Mouse (Mus musculus) CH12.LX (cell line): Measurements from ENCODE around the gene Maml2. TPM values are rescaled to one million over a fixed set of nuclear protein-coding genes. Genes with fewer than 3 reads are reported as not detected.

ENCODE experiments used
- DNase-seq: peaks from one replicate; pipeline ENCODE4 v3.0.0-alpha.2; 2013; ENCODE audit errors: extremely low read depth
- H3K27ac ChIP-seq: 2 replicates; pipeline ENCODE4 v1.5.1; 2012; ENCODE audit warnings: low read depth, mild to moderate bottlenecking, control low read depth, moderate library complexity; ENCODE audit not compliant: insufficient read depth
- H3K27me3 ChIP-seq: replicated peaks from 2 replicates; pipeline ENCODE3; 2012; ENCODE audit warnings: inconsistent platforms
- H3K36me3 ChIP-seq, 2 experiments: replicated peaks in 1 of 2; 2 replicates each; pipeline versions ENCODE3 to v1.6.1; 2012; ENCODE audit warnings: inconsistent platforms in 1 of 2, low read length in 1 of 2, mild to moderate bottlenecking in 1 of 2, mixed read lengths in 1 of 2, moderate library complexity in 1 of 2; ENCODE audit not compliant: control insufficient read depth in 1 of 2, insufficient read depth in 1 of 2
- H3K4me1 ChIP-seq, 2 experiments: 2 replicates each; pipeline ENCODE4 v1.6.1; 2012; ENCODE audit warnings: inconsistent platforms in 1 of 2, moderate library complexity in 1 of 2; ENCODE audit not compliant: insufficient read depth in 2 of 2, control insufficient read depth in 1 of 2
- H3K4me2 ChIP-seq: 2 replicates; pipeline ENCODE4 v1.6.1; 2012; ENCODE audit warnings: low read depth, mild to moderate bottlenecking, control low read depth; ENCODE audit not compliant: poor library complexity, insufficient read depth, severe bottlenecking
- H3K4me3 ChIP-seq, 3 experiments: fragments of 150-350 bp in 1 of 3; sonication (generic) in 1 of 3; replicated peaks in 1 of 3; 2 replicates each; pipeline versions ENCODE3 to v1.5.1; 2011 to 2012; ENCODE audit warnings: low read depth in 2 of 3, low read length in 2 of 3, mild to moderate bottlenecking in 2 of 3, moderate library complexity in 2 of 3, control low read depth in 1 of 3, improper control_type of control experiment in 1 of 3, inconsistent platforms in 1 of 3, mixed read lengths in 1 of 3; ENCODE audit not compliant: poor library complexity in 1 of 3
- H3K79me2 ChIP-seq: replicated peaks from 2 replicates; pipeline ENCODE4 v1.6.1; 2012; ENCODE audit warnings: mild to moderate bottlenecking, moderate library complexity; ENCODE audit not compliant: control insufficient read depth, poor library complexity, insufficient read depth, severe bottlenecking; ENCODE audit errors: extremely low read depth
- H3K9ac ChIP-seq: 2 replicates; pipeline ENCODE4 v1.6.1; 2012; ENCODE audit warnings: low read depth, mild to moderate bottlenecking, control low read depth, moderate library complexity; ENCODE audit not compliant: insufficient read depth
- H3K9me3 ChIP-seq: replicated peaks from 2 replicates; pipeline ENCODE3; 2012; ENCODE audit warnings: low read length, inconsistent platforms, mixed read lengths
- BHLHE40 ChIP-seq: IDR thresholded peaks from 2 replicates; pipeline ENCODE4 v1.6.1; 2011; ENCODE audit warnings: mild to moderate bottlenecking, low read depth, low read length, improper control_type of control experiment
- CHD1 ChIP-seq: IDR thresholded peaks from 2 replicates; pipeline ENCODE4 v1.6.1; 2012; ENCODE audit warnings: low read depth, low read length, improper control_type of control experiment, inconsistent platforms
- ELF1 ChIP-seq: IDR thresholded peaks from 2 replicates; pipeline ENCODE4 v1.6.1; 2014; ENCODE audit warnings: low read depth, mild to moderate bottlenecking, inconsistent platforms, low read length, improper control_type of control experiment
- EP300 ChIP-seq: IDR thresholded peaks from 2 replicates; pipeline ENCODE4 v1.6.1; 2011; ENCODE audit warnings: low read length, improper control_type of control experiment
- GABPA ChIP-seq: IDR thresholded peaks from 2 replicates; pipeline ENCODE4 v1.6.1; 2012; ENCODE audit warnings: low read depth, low read length, improper control_type of control experiment, inconsistent platforms; ENCODE audit not compliant: insufficient replicate concordance
- JUN ChIP-seq: IDR thresholded peaks from 2 replicates; pipeline ENCODE4 v1.6.1; 2011; ENCODE audit warnings: low read depth, mild to moderate bottlenecking, low read length, improper control_type of control experiment, moderate library complexity; ENCODE audit not compliant: insufficient read depth
- JUND ChIP-seq: conservative IDR thresholded peaks from 2 replicates; pipeline ENCODE4 v1.6.1; 2011; ENCODE audit warnings: low read depth, low read length, improper control_type of control experiment
- KAT2A ChIP-seq: IDR thresholded peaks from 2 replicates; pipeline ENCODE4 v1.6.1; 2012; ENCODE audit warnings: low read length, improper control_type of control experiment, inconsistent platforms; ENCODE audit not compliant: insufficient replicate concordance
- MAX ChIP-seq: IDR thresholded peaks from 2 replicates; pipeline ENCODE4 v1.6.1; 2011; ENCODE audit warnings: low read length, improper control_type of control experiment
- MAZ ChIP-seq: IDR thresholded peaks from 2 replicates; pipeline ENCODE4 v1.6.1; 2012; ENCODE audit warnings: low read depth, mild to moderate bottlenecking, inconsistent platforms, low read length, improper control_type of control experiment, moderate library complexity
- MXI1 ChIP-seq: IDR thresholded peaks from 2 replicates; pipeline ENCODE4 v1.6.1; 2011; ENCODE audit warnings: mild to moderate bottlenecking, low read depth, low read length, improper control_type of control experiment
- MYC ChIP-seq: IDR thresholded peaks from 2 replicates; pipeline ENCODE4 v1.6.1; 2011; ENCODE audit warnings: low read depth, mild to moderate bottlenecking, improper control_type of control experiment, low read length
- NRF1 ChIP-seq: IDR thresholded peaks from 2 replicates; pipeline ENCODE4 v1.6.1; 2014; ENCODE audit warnings: low read depth, mild to moderate bottlenecking, inconsistent platforms, low read length, improper control_type of control experiment, moderate library complexity
- PAX5 ChIP-seq: IDR thresholded peaks from 2 replicates; pipeline ENCODE4 v1.6.1; 2012; ENCODE audit warnings: low read length, inconsistent platforms, mixed read lengths
- POLR2A ChIP-seq: IDR thresholded peaks from 2 replicates; pipeline ENCODE4 v1.6.1; 2011; ENCODE audit warnings: low read depth, mild to moderate bottlenecking, improper control_type of control experiment, low read length
- RAD21 ChIP-seq: IDR thresholded peaks from 2 replicates; pipeline ENCODE4 v1.6.1; 2011; ENCODE audit warnings: low read depth, mild to moderate bottlenecking, low read length, improper control_type of control experiment, moderate library complexity
- RCOR1 ChIP-seq: conservative IDR thresholded peaks from 2 replicates; pipeline ENCODE4 v1.6.1; 2012; ENCODE audit warnings: low read depth, mild to moderate bottlenecking, inconsistent platforms, low read length, improper control_type of control experiment
- SMC3 ChIP-seq: IDR thresholded peaks from 2 replicates; pipeline ENCODE4 v1.6.1; 2011; ENCODE audit warnings: low read depth, low read length, improper control_type of control experiment
- TBP ChIP-seq: conservative IDR thresholded peaks from 2 replicates; pipeline ENCODE4 v1.6.1; 2011; ENCODE audit warnings: low read depth, low read length, improper control_type of control experiment
- TCF12 ChIP-seq: IDR thresholded peaks from 2 replicates; pipeline ENCODE4 v1.6.1; 2014; ENCODE audit warnings: low read depth, mild to moderate bottlenecking, inconsistent platforms, low read length, improper control_type of control experiment
- UBTF ChIP-seq: IDR thresholded peaks from 2 replicates; pipeline ENCODE4 v1.6.1; 2012; ENCODE audit warnings: low read depth, mild to moderate bottlenecking, inconsistent platforms, low read length, improper control_type of control experiment, moderate library complexity
- USF2 ChIP-seq: conservative IDR thresholded peaks from 2 replicates; pipeline ENCODE4 v1.6.1; 2011; ENCODE audit warnings: low read depth, low read length, improper control_type of control experiment
- ZC3H11A ChIP-seq: IDR thresholded peaks from 2 replicates; pipeline ENCODE4 v1.6.1; 2012; ENCODE audit warnings: low read depth, mild to moderate bottlenecking, inconsistent platforms, low read length, improper control_type of control experiment
- ZKSCAN1 ChIP-seq: IDR thresholded peaks from 2 replicates; pipeline ENCODE4 v1.6.1; 2012; ENCODE audit warnings: low read depth, inconsistent platforms, low read length, improper control_type of control experiment, borderline replicate concordance
- ZMIZ1 ChIP-seq: IDR thresholded peaks from 2 replicates; pipeline ENCODE4 v1.6.1; 2012; ENCODE audit warnings: low read depth, mild to moderate bottlenecking, inconsistent platforms, low read length, improper control_type of control experiment
- ZNF384 ChIP-seq: IDR thresholded peaks from 2 replicates; pipeline ENCODE4 v1.6.1; 2012; ENCODE audit warnings: low read depth, low read length, improper control_type of control experiment, inconsistent platforms
- dilution Hi-C: fragments of 300-500 bp; cut with MboI; formaldehyde crosslinking; loops from 2 replicates; pipeline ENCODE4 v1.14.3; 2020; ENCODE audit warnings: low sequenced_read_pairs; ENCODE audit not compliant: extremely low pct_unique_long_range_greater_than_20kb, extremely low pct_ligation_motif_present
- in situ Hi-C: fragments of 300-500 bp; cut with MboI; formaldehyde crosslinking; loops from 3 replicates; pipeline ENCODE4 v1.14.3; 2019; ENCODE audit warnings: low sequenced_read_pairs, low pct_ligation_motif_present, low pct_unique_long_range_greater_than_20kb, mixed read lengths
- polyA plus RNA-seq: library from polyadenylated mRNA; unstranded; fragments of >175 nt; gene quantifications from 2 replicates; pipeline ENCODE4 v1.2.1, GENCODE M21; 2012; ENCODE audit warnings: low read depth; ENCODE audit not compliant: insufficient read length
- total RNA-seq, 2 experiments: library from RNA; depleted of rRNA; stranded (reverse); fragments of 300-350 nt in 1 of 2; fragments of >200 nt in 1 of 2; gene quantifications; 2 replicates each; pipeline ENCODE4 v1.2.3; 2012 to 2014

Maml2 gene
- total and polyA plus RNA-seq, 3 experiments = 5.9 to 9.1 (median 5.9) TPM

GRCm38 (mm10) chr9:13701773-13702172 is 404.0 kb downstream of the Maml2 start (continued):
- TF ChIP-seq MYC (peak; percentile 55; the same call in 1 of the 2 replicates), ELF1 (peak; percentile 94), SMC3 (0 out of 2 replicates have a peak, but pooled peaks have one; percentile 10), EP300 (peak; percentile 93)

GRCm38 (mm10) chr9:13703100-13703499 is 405.3 kb downstream of the Maml2 start:
- dilution Hi-C loops = no loop called here
- TF ChIP-seq CHD1 (no peak), USF2 (no peak), SMC3 (no peak), ZKSCAN1 (no peak), MYC (no peak), ZC3H11A (no peak), ZMIZ1 (no peak), RCOR1 (no peak), PAX5 (no peak), MXI1 (no peak), BHLHE40 (no peak), UBTF (no peak), GABPA (no peak), RAD21 (no peak), MAX (no peak), JUND (no peak), MAZ (no peak)

DNA sequence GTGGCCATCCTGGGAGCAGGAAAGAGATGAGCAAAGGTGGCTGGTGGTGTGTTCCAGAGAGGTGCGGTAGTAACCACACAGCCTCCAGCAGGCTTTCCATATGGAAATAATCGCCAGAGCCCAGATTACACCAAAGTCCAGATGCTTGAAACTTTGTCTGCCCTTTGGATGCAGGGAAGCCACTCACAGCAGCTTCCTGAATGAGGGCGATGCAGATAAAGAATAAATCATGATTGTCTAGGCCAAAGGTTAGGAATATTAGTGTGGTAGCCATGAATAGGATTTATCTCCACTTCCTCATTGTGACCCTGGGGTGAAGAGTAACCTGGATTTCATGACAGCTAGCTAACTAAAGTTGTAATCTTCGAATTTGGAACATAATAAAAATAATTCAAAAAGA is 407.2 kb downstream of the Maml2 start:
- TF ChIP-seq NRF1 (no peak), UBTF (no peak), JUN (no peak), USF2 (no peak), ZNF384 (no peak), KAT2A (no peak), RCOR1 (no peak), ELF1 (no peak), TCF12 (no peak), MAZ (no peak), BHLHE40 (no peak), POLR2A (no peak), TBP (no peak), MYC (no peak), MXI1 (no peak), EP300 (no peak)
- Histone ChIP-seq H3K27me3 (no peaks in the 10 kb centered on the region), H3K4me3 (no peak overlapping the region), H3K4me2 (no peak overlapping the region), H3K27ac (no peak overlapping the region), H3K9me3 (no peaks in the 10 kb centered on the region), H3K36me3 (peaks cover 26 to 47% of the 10 kb centered on the region in 2 experiments), H3K79me2 (no peaks in the 10 kb centered on the region), H3K9ac (no peak overlapping the region), H3K4me1 (peaks cover 7 to 31% of the 10 kb centered on the region in 2 experiments; a peak in 3 of 4 replicates)
- DNase-seq = no peak
- dilution Hi-C loops (no loop called here), in situ Hi-C loops (no loop called here)

More at GRCm38 (mm10) chr9:13703100-13703499, 405.3 kb downstream of the Maml2 start:
- Histone ChIP-seq H3K9me3 (no peaks in the 10 kb centered on the region), H3K36me3 (peaks cover 26 to 50% of the 10 kb centered on the region in 2 experiments), H3K4me2 (no peak overlapping the region), H3K4me3 (no peak overlapping the region), H3K27ac (no peak overlapping the region), H3K9ac (no peak overlapping the region), H3K4me1 (peaks cover 7 to 31% of the 10 kb centered on the region in 2 experiments; a peak in 3 of 4 replicates), H3K79me2 (no peaks in the 10 kb centered on the region), H3K27me3 (no peaks in the 10 kb centered on the region)
- in situ Hi-C loops = no loop called here
- no peak for DNase-seq
